Mouse (Mus musculus): ENCODE measurements around the gene Padi2. TPM values are rescaled to one million over a fixed set of nuclear protein-coding genes. Genes with fewer than 3 reads are reported as not detected.

Padi2 gene
- polyA plus RNA-seq, 1 experiment from 2014 or later = 0.45 TPM

GRCm38 (mm10) chr4:140930900-140931470, 24.8 kb downstream of the Padi2 start:
- Histone ChIP-seq H3K4me3 (replicated peaks) (no peak overlapping the region), H3K9ac (no peak overlapping the region), H3K27ac (no peak overlapping the region), H3K27me3 (0 out of 2 replicates have a peak, but pooled peaks cover 6% of the 10 kb centered on the region), H3K9me3 (no peaks in the 10 kb centered on the region), H3K36me3 (replicated peaks) (no peaks in the 10 kb centered on the region), H3K4me1 (peaks cover 19% of the 10 kb centered on the region), H3K4me2 (no peak overlapping the region)
- WGBS = 79% methylated on average over 10 of the region's 10 CpGs
- no peak for ATAC-seq (ENCODE audit: low FRiP score)

DNA sequence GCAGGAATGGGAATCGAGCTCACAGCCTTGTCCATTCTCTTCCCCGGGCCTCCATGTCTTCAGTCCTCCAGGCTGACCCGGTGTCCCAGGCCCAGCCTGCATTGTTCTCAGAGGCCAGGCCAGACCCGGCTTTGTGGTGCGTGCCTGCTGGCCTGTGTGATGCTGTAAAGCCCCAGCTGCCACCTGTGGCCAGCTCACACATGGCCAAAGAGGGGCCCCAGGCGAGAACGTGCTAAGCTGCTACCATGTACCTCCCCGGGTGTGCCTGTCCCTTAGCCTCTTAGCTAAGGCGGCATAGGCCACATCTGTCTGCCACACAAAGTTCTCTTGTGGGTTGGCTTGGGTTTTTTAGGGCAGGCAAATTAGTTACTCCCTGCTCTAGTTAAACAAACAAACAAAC, 29.5 kb downstream of the Padi2 start:
- peaks cover 7% of the 10 kb centered on the region for H3K9me3 ChIP-seq
- WGBS = 65% methylated on average over 9 of the region's 9 CpGs
- 0 out of 2 replicates have a peak, but pooled peaks cover 6% of the 10 kb centered on the region for H3K27me3 ChIP-seq
- H3K36me3 ChIP-seq (replicated peaks) = no peaks in the 10 kb centered on the region
- peaks cover 10% of the 10 kb centered on the region; the same call in 1 of the 2 replicates for H3K4me1 ChIP-seq
- no peak overlapping the region for H3K27ac ChIP-seq
- no peak overlapping the region for H3K4me3 ChIP-seq (replicated peaks)
- H3K9ac ChIP-seq = no peak overlapping the region
- ATAC-seq (ENCODE audit: low FRiP score) = no peak
- H3K4me2 ChIP-seq = no peak overlapping the region

GRCm38 (mm10) chr4:140944356-140944755, 38.2 kb downstream of the Padi2 start:
- WGBS = 92% methylated on average over 12 of the region's 12 CpGs
- no peak overlapping the region for H3K9ac ChIP-seq
- H3K27ac ChIP-seq = no peak overlapping the region

DNA sequence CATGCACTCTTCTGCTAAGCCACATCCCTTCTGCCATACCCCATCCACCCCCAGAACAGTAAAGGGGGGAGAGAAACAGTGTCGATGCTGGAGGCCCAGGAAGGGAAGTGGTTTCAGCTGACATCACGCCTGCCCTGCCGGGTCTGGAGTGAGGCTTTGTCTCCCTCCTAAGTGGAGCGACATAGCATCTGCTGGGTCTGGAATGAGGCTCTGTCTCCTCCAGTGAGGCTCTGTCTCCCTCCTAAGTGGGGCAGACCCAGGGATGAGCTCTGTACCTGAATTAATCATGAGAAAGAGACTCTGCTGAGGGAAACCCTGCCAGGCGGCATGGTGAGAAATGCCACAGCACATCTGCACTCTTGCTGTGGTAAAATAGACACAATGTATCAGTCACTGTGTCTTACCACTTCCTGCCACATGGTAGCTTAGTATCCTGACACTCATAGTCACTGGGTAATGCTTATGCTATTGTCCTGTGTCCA, 38.9 kb downstream of the Padi2 start:
- no peaks in the 10 kb centered on the region for H3K9me3 ChIP-seq
- H3K36me3 ChIP-seq (replicated peaks) = no peaks in the 10 kb centered on the region
- H3K27ac ChIP-seq = no peak overlapping the region
- ATAC-seq (ENCODE audit: low FRiP score) = no peak
- 88% methylated on average over 5 of the region's 5 CpGs for WGBS
- H3K4me3 ChIP-seq (replicated peaks) = no peak overlapping the region
- no peak overlapping the region for H3K9ac ChIP-seq
- no peaks in the 10 kb centered on the region for H3K27me3 ChIP-seq
- no peaks in the 10 kb centered on the region for H3K4me1 ChIP-seq
- H3K4me2 ChIP-seq = no peak overlapping the region

More at GRCm38 (mm10) chr4:140944356-140944755, 38.2 kb downstream of the Padi2 start:
- Histone ChIP-seq H3K4me3 (replicated peaks) (no peak overlapping the region), H3K9me3 (no peaks in the 10 kb centered on the region), H3K4me1 (no peaks in the 10 kb centered on the region), H3K4me2 (no peak overlapping the region), H3K36me3 (replicated peaks) (no peaks in the 10 kb centered on the region), H3K27me3 (no peaks in the 10 kb centered on the region)
- ATAC-seq (ENCODE audit: low FRiP score) = no peak

- H3K4me3 ChIP-seq (replicated peaks) = no peak overlapping the region
- no peaks in the 10 kb centered on the region for H3K27me3 ChIP-seq
- H3K9ac ChIP-seq = no peak overlapping the region
- H3K4me2 ChIP-seq = no peak overlapping the region
- no peaks in the 10 kb centered on the region for H3K4me1 ChIP-seq
- ATAC-seq (ENCODE audit: low FRiP score) = no peak
- H3K27ac ChIP-seq = no peak overlapping the region
- no peaks in the 10 kb centered on the region for H3K9me3 ChIP-seq
- 93% methylated on average over 4 of the region's 4 CpGs for WGBS
- no peaks in the 10 kb centered on the region for H3K36me3 ChIP-seq (replicated peaks)
Observed at GRCm38 (mm10) chr4:140945571-140945970, 39.4 kb downstream of the Padi2 start.

DNA sequence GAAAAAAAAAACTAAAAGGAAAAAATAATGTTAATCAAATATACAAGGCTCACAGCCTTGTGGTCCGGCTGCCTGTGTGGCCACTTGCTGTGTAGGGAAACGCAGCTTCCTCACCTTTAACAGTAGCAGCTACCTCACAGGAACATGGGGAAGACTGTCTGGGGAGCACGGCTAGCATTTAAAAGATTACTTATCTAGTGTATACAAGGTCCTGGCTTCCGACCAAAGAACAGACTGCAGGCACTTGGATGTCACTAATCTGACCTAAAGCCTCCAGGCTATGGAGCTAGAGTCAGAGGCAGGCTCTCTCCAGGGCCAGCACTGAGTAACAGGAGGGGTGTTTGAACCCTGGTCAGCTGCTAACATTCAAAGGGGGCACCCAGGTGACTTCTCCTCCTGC, 39.9 kb downstream of the Padi2 start:
- Histone ChIP-seq H3K36me3 (replicated peaks) (no peaks in the 10 kb centered on the region), H3K27me3 (no peaks in the 10 kb centered on the region), H3K9ac (no peak overlapping the region), H3K4me2 (no peak overlapping the region), H3K9me3 (no peaks in the 10 kb centered on the region), H3K4me1 (no peaks in the 10 kb centered on the region), H3K4me3 (replicated peaks) (no peak overlapping the region), H3K27ac (no peak overlapping the region)
- no peak for ATAC-seq (ENCODE audit: low FRiP score)
- WGBS = 88% methylated on average over 4 of the region's 4 CpGs

DNA sequence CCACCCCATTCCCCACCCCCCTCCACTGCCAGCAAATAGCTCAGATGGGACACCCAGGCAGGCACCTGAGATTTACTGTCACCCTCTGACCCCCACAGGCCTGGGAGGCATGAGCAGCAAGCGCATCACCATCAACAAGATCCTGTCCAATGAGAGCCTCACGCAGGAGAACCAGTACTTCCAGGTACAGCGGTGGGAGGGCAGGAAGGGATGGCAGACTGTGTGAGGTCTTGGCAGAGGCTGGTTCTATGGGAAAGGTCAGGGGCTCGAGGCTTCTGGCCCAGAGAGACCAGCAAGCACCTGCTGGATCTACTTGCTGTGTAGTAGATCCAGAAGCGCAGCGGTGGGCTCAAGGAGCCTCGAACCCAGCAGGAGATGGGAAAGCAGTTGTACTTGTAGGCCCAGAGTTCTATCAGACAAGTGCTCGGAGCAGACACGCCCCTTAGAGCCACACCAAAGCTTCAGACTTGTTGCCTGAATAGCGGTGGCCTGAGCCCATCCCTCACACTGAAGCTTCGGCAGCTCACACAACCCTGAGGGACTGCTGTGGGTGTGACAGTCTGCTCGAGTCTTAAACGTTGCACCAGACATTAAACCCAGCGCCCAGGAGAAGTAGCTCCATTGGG, 40.5 kb downstream of the Padi2 start:
- Histone ChIP-seq H3K27ac (no peak overlapping the region), H3K9ac (no peak overlapping the region), H3K4me3 (replicated peaks) (no peak overlapping the region), H3K27me3 (no peaks in the 10 kb centered on the region), H3K4me2 (no peak overlapping the region), H3K9me3 (no peaks in the 10 kb centered on the region), H3K36me3 (replicated peaks) (no peaks in the 10 kb centered on the region), H3K4me1 (no peaks in the 10 kb centered on the region)
- whole genome bisulfite sequencing = 81% methylated on average over 14 of the region's 14 CpGs
- ATAC-seq (ENCODE audit: low FRiP score) = no peak

GRCm38 (mm10) chr4:140947487-140948440, 41.6 kb downstream of the Padi2 start:
- H3K27me3 ChIP-seq = no peaks in the 10 kb centered on the region
- H3K4me1 ChIP-seq = no peaks in the 10 kb centered on the region
- no peak overlapping the region for H3K4me3 ChIP-seq (replicated peaks)
- H3K4me2 ChIP-seq = no peak overlapping the region
- 87% methylated on average over 12 of the region's 12 CpGs for WGBS
- no peaks in the 10 kb centered on the region for H3K9me3 ChIP-seq
- no peaks in the 10 kb centered on the region for H3K36me3 ChIP-seq (replicated peaks)
- no peak for ATAC-seq (ENCODE audit: low FRiP score)
- no peak overlapping the region for H3K9ac ChIP-seq
- H3K27ac ChIP-seq = no peak overlapping the region

DNA sequence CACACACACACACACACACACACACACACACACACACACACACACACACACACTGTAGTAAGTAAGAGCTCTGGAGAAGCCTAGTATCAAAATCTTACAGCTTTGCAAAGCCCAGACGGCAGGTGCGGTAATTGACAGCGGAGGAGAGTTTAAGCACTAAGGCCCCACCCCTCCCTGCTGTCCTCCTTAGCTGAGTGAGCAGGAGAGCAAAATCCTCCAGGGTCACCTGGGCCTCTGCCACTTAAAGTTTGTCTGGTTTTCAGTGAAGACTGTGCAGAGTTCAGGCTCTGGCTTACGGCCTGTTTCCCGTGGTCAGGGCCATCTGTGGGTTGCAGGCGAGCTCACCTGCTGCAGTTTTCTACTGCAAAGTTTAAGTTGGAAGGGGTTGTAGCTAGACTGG, 42.3 kb downstream of the Padi2 start:
- no peak overlapping the region for H3K4me3 ChIP-seq (replicated peaks)
- no peak for ATAC-seq (ENCODE audit: low FRiP score)
- 94% methylated on average over 6 of the region's 6 CpGs for WGBS

DNA sequence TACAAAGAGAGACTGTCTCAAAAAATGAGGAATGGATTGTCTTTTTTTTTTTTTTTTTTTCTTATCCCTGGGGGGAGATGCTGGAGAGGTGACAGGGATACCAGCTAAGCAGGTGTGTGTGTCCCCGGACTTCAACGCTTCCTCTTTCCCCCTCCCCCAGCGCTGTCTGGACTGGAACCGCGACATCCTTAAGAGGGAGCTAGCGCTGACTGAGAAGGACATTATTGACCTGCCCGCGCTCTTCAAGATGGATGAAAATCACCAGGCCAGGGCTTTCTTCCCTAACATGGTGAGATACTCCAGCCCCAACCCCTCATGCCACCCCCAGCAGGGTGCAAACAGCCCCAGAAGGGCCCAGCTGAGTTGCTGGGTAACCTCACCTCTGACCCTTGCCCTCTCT, 42.9 kb downstream of the Padi2 start:
- Histone ChIP-seq H3K27ac (no peak overlapping the region), H3K9ac (no peak overlapping the region), H3K36me3 (replicated peaks) (no peaks in the 10 kb centered on the region), H3K9me3 (no peaks in the 10 kb centered on the region), H3K27me3 (no peaks in the 10 kb centered on the region), H3K4me1 (no peaks in the 10 kb centered on the region), H3K4me2 (no peak overlapping the region), H3K4me3 (replicated peaks) (no peak overlapping the region)
- 86% methylated on average over 8 of the region's 8 CpGs for WGBS
- ATAC-seq (ENCODE audit: low FRiP score) = no peak

More for the DNA sequence above, 42.3 kb downstream of the Padi2 start:
- no peak overlapping the region for H3K27ac ChIP-seq
- no peaks in the 10 kb centered on the region for H3K4me1 ChIP-seq
- H3K9ac ChIP-seq = no peak overlapping the region
- H3K36me3 ChIP-seq (replicated peaks) = no peaks in the 10 kb centered on the region
- no peak overlapping the region for H3K4me2 ChIP-seq
- H3K27me3 ChIP-seq = no peaks in the 10 kb centered on the region
- H3K9me3 ChIP-seq = no peaks in the 10 kb centered on the region

GRCm38 (mm10) chr4:140949616-140950015, 43.5 kb downstream of the Padi2 start:
- Histone ChIP-seq H3K27me3 (no peaks in the 10 kb centered on the region), H3K9me3 (no peaks in the 10 kb centered on the region), H3K9ac (no peak overlapping the region), H3K36me3 (replicated peaks) (no peaks in the 10 kb centered on the region), H3K27ac (no peak overlapping the region), H3K4me2 (no peak overlapping the region), H3K4me1 (no peaks in the 10 kb centered on the region), H3K4me3 (replicated peaks) (no peak overlapping the region)
- ATAC-seq (ENCODE audit: low FRiP score) = no peak
- WGBS = 88% methylated on average over 16 of the region's 16 CpGs

- 0 out of 2 replicates have a peak, but pooled peaks cover 4% of the 10 kb centered on the region for H3K27me3 ChIP-seq
- no peak overlapping the region for H3K9ac ChIP-seq
- no peak overlapping the region for H3K4me2 ChIP-seq
- 89% methylated on average over 3 of the region's 3 CpGs for WGBS
- no peak overlapping the region for H3K27ac ChIP-seq
- no peak overlapping the region for H3K4me3 ChIP-seq (replicated peaks)
- no peaks in the 10 kb centered on the region for H3K4me1 ChIP-seq
- no peak for ATAC-seq (ENCODE audit: low FRiP score)
- H3K36me3 ChIP-seq (replicated peaks) = no peaks in the 10 kb centered on the region
- no peaks in the 10 kb centered on the region for H3K9me3 ChIP-seq
Observed at GRCm38 (mm10) chr4:140950574-140950973, 44.4 kb downstream of the Padi2 start.

All from forebrain, embryonic 12.5 days (tissue).